Mouse (Mus musculus) cerebellum, postnatal 36 days (tissue): ENCODE measurements around the gene Styk1.

ENCODE experiments used
- DNase-seq, 2 experiments: peaks; one replicate each; pipeline ENCODE4 v3.0.0; 2021 to 2022; ENCODE audit warnings: mixed read lengths in 2 of 2

The Styk1 gene

GRCm38 (mm10) chr6:131367101-131367500 is 13.7 kb upstream of the Styk1 start:
- peak in 1 of 2 experiments; percentile 32 for DNase-seq

- DNase-seq: no peak
These were observed 11.0 kb upstream of the Styk1 start for GRCm38 (mm10) chr6:131364353-131364752.

GRCm38 (mm10) chr6:131362987-131363765 is 9.8 kb upstream of the Styk1 start:
- DNase-seq: no peak

- DNase-seq: no peak
These were observed 7.3 kb upstream of the Styk1 start for GRCm38 (mm10) chr6:131360693-131361092.

GRCm38 (mm10) chr6:131359543-131359942 is 6.1 kb upstream of the Styk1 start:
- no peak for DNase-seq

GRCm38 (mm10) chr6:131354913-131355312 is 1.5 kb upstream of the Styk1 start:
- no peak for DNase-seq

GRCm38 (mm10) chr6:131347026-131347425 is 6.4 kb downstream of the Styk1 start:
- no peak for DNase-seq

GRCm38 (mm10) chr6:131344346-131344745 is 9.1 kb downstream of the Styk1 start:
- no peak for DNase-seq

GRCm38 (mm10) chr6:131340082-131340481 is 13.3 kb downstream of the Styk1 start:
- DNase-seq: no peak

- DNase-seq: no peak
These were observed 14.1 kb downstream of the Styk1 start for GRCm38 (mm10) chr6:131339309-131339708.

GRCm38 (mm10) chr6:131338787-131339186 is 14.6 kb downstream of the Styk1 start:
- DNase-seq: no peak

GRCm38 (mm10) chr6:131327076-131327475 is 26.3 kb downstream of the Styk1 start:
- DNase-seq: no peak

GRCm38 (mm10) chr6:131321854-131322639 is 31.4 kb downstream of the Styk1 start:
- DNase-seq: no peak

- no peak for DNase-seq
These were observed 37.0 kb downstream of the Styk1 start for GRCm38 (mm10) chr6:131316155-131317101.

- no peak for DNase-seq
These were observed 45.4 kb downstream of the Styk1 start for GRCm38 (mm10) chr6:131308031-131308430.

- no peak for DNase-seq
These were observed 48.6 kb downstream of the Styk1 start for GRCm38 (mm10) chr6:131304776-131305175.

GRCm38 (mm10) chr6:131298531-131298930 is 54.9 kb downstream of the Styk1 start:
- DNase-seq: no peak

GRCm38 (mm10) chr6:131294435-131295112 is 58.8 kb downstream of the Styk1 start:
- DNase-seq: no peak

GRCm38 (mm10) chr6:131293916-131294315 is 59.5 kb downstream of the Styk1 start:
- no peak for DNase-seq

GRCm38 (mm10) chr6:131292991-131293788 is 60.2 kb downstream of the Styk1 start, which contains the start of gene Magohb:
Magohb (minus strand) TSS chr6:131293244.
- peak; percentile 88 to 90 for DNase-seq
